Mouse (Mus musculus) heart, embryonic 14.5 days (tissue): ENCODE data around the gene Eml1. TPM values are rescaled to one million over a fixed set of nuclear protein-coding genes. Genes with fewer than 3 reads are reported as not detected.
A peak's percentile ranks its signal among the peaks of the same experiment; 100 is the strongest.

Experiments used
- ATAC-seq: fragments of 200-750 bp; cut with Nextera tagmentation; 2 replicates; pipeline ENCODE4 v1.8.0; 2017; ENCODE audit warnings: low read depth, moderate TSS enrichment; ENCODE audit not compliant: insufficient number of reproducible peaks, insufficient read depth, low FRiP score
- H3K27ac ChIP-seq, 2 experiments: fragments of 200-500 bp in 1 of 2; fragments of 300-500 bp in 1 of 2; sonication (generic) in 1 of 2; replicated peaks in 1 of 2; 2 replicates each; pipeline ENCODE4 v1.5.1; 2012 to 2014; ENCODE audit warnings: low read depth in 2 of 2, low read length in 2 of 2, control low read depth in 1 of 2, mild to moderate bottlenecking in 1 of 2, mixed read lengths in 1 of 2; ENCODE audit not compliant: control insufficient read depth in 1 of 2, insufficient read depth in 1 of 2
- H3K27me3 ChIP-seq: fragments of 300-500 bp; sonication (generic); 2 replicates; pipeline ENCODE4 v1.6.1; 2014; ENCODE audit warnings: mild to moderate bottlenecking, low read length, control low read depth; ENCODE audit not compliant: control insufficient read depth, insufficient read depth
- H3K36me3 ChIP-seq: fragments of 300-500 bp; sonication (generic); 2 replicates; pipeline ENCODE4 v1.6.1; 2014; ENCODE audit warnings: mild to moderate bottlenecking, control low read depth, low read length, mixed read lengths; ENCODE audit not compliant: control insufficient read depth, insufficient read depth
- H3K4me1 ChIP-seq, 2 experiments: fragments of 200-500 bp in 1 of 2; fragments of 300-500 bp in 1 of 2; sonication (generic) in 1 of 2; 2 replicates each; pipeline ENCODE4 v1.6.1; 2012 to 2014; ENCODE audit warnings: low read length in 2 of 2, control low read depth in 1 of 2, mixed read lengths in 1 of 2; ENCODE audit not compliant: control insufficient read depth in 2 of 2, insufficient read depth in 2 of 2
- H3K4me2 ChIP-seq: fragments of 300-500 bp; sonication (generic); 2 replicates; pipeline ENCODE4 v1.6.1; 2014; ENCODE audit warnings: mild to moderate bottlenecking, low read length
- H3K4me3 ChIP-seq, 2 experiments: fragments of 200-500 bp in 1 of 2; fragments of 300-500 bp in 1 of 2; sonication (generic) in 1 of 2; 2 replicates each; pipeline ENCODE4 v1.5.1; 2012 to 2014; ENCODE audit warnings: low read length in 2 of 2, mild to moderate bottlenecking in 2 of 2, control low read depth in 1 of 2, low read depth in 1 of 2, moderate library complexity in 1 of 2; ENCODE audit not compliant: control insufficient read depth in 1 of 2, insufficient read depth in 1 of 2
- H3K9ac ChIP-seq: fragments of 300-500 bp; sonication (generic); 2 replicates; pipeline ENCODE4 v1.6.1; 2014; ENCODE audit warnings: mild to moderate bottlenecking, low read length
- H3K9me3 ChIP-seq: fragments of 300-500 bp; sonication (generic); 2 replicates; pipeline ENCODE4 v1.6.1; 2016; ENCODE audit warnings: low read length, control low read depth; ENCODE audit not compliant: control insufficient read depth
- WGBS: fragments of 180-500 bp; shearing (Covaris S2); extraction: QIAGEN DNeasy Blood & Tissue Kit; methylation state at CpG from one replicate; pipeline ENCODE4 v1.1.7; 2014; 5-methylcytosine and 5-hydroxymethylcytosine counted together
- polyA plus RNA-seq: library from polyadenylated mRNA; unstranded; fragments of >200 nt; fragmentation: Nextera tagmentation; extraction: Ambion mirVana; gene quantifications from 2 replicates; pipeline ENCODE4 v1.2.1, GENCODE M21; 2014

Eml1 gene
- polyA plus RNA-seq, 1 experiment from 2014 or later: 77.2 TPM

DNA sequence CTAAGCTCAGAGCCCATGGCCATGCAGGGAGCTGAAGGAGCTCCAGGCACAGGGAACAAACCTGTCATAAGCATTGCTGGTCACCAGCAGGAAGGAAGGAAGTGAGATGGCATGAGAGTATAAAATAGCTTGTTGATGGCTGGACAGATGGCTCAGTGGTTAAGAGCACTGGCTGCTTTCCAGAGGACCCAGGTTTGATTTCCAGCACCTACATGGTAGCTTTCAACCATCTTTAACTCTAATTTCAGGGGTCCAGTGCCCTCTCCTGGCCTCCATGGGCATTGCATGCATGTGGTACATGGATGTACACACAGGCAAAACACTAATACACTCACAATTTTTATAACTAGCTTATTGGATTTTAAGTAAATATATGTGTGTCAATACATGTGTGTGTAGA, 14.8 kb upstream of the Eml1 start:
- Histone ChIP-seq H3K9ac (no peak overlapping the region), H3K27me3 (peaks cover 36% of the 10 kb centered on the region), H3K4me2 (no peak overlapping the region), H3K4me3 (no peak overlapping the region), H3K9me3 (peaks cover 4% of the 10 kb centered on the region; the same call in 1 of the 2 replicates), H3K4me1 (0 out of 4 replicates have a peak, but pooled peaks cover 0 to 6% of the 10 kb centered on the region in 2 experiments), H3K36me3 (no peaks in the 10 kb centered on the region), H3K27ac (no peak overlapping the region)
- ATAC-seq: no peak

DNA sequence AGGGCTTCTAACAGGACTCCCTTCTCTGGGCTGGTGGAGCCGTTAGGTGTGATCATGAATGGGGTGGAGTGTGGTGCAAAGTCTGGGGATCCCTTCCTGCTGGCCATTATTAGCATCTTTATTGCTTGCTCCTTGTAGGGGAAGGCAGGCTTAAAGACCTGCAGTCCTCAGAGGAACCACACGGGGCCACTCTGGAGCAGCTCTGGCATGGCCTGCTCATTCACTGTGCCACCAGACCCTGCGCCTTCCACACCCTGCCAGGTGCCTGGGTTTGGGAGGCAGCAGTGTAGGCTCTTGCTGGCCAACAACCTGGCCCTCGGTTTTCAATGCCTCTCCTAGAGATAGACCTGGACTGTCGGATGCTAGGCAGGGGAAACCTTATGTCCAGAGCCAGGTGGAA, 7.0 kb upstream of the Eml1 start:
- no peaks in the 10 kb centered on the region for H3K9me3 ChIP-seq
- H3K4me3 ChIP-seq: no peak overlapping the region
- no peak overlapping the region for H3K27ac ChIP-seq
- H3K27me3 ChIP-seq: no peaks in the 10 kb centered on the region
- H3K4me2 ChIP-seq: no peak overlapping the region
- H3K9ac ChIP-seq: no peak overlapping the region
- 10% methylated on average over 5 of the region's 5 CpGs for WGBS
- H3K4me1 ChIP-seq: peaks cover 2 to 17% of the 10 kb centered on the region in 2 experiments; a peak in 3 of 4 replicates
- H3K36me3 ChIP-seq: no peaks in the 10 kb centered on the region
- ATAC-seq: peak; percentile 55; the same call in 1 of the 2 replicates

DNA sequence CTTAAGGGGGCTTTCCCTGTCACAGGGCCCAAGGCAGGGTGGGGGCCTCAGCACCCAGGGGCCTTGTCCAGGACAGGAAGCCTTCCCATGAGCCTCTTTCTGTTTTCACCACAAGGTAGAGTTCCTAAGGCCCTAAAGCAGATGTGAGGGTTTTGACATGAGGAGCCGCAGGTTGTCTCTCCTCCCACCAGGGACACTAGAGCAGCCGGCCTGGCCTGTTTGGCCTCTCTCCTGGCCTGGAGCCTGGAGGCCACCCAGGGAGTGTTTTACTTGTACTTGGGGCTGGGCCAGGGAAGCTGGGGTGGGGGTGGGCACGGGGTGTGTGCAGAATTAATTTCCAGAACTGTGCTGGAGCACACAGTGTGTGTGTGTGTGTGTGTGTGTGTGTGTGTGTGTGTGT, 5.4 kb upstream of the Eml1 start:
- Histone ChIP-seq H3K9ac (no peak overlapping the region), H3K9me3 (no peaks in the 10 kb centered on the region), H3K4me3 (no peak overlapping the region), H3K27me3 (no peaks in the 10 kb centered on the region), H3K36me3 (no peaks in the 10 kb centered on the region), H3K4me2 (no peak overlapping the region), H3K4me1 (peaks cover 4 to 28% of the 10 kb centered on the region in 2 experiments; a peak in 3 of 4 replicates), H3K27ac (no peak overlapping the region)
- 15% methylated on average over 3 of the region's 3 CpGs for WGBS
- no peak for ATAC-seq

DNA sequence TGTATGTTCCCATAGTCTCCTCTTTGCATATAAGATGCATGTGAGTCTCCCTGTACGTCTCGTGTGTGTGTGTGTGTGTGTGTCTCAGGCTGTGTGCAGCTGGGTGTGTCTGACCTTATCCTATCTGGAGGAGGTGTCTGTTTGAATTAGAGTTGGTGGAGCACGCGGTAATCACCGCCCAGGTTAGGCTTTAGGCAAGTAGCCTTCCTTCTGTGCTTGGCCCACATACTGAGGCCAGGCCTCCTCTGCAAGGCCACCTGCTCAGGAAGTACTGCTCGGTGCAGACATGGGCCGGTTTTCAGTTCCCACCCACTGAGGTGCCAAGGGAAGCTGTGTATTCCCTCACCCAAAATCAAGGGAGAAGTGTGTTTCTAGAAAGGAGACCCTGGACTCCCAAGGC, 4.9 kb upstream of the Eml1 start:
- no peak for ATAC-seq
- Histone ChIP-seq H3K4me3 (no peak overlapping the region), H3K27ac (no peak overlapping the region), H3K4me1 (peaks cover 10 to 33% of the 10 kb centered on the region in 2 experiments; a peak in 3 of 4 replicates), H3K27me3 (no peaks in the 10 kb centered on the region), H3K36me3 (no peaks in the 10 kb centered on the region), H3K9me3 (no peaks in the 10 kb centered on the region), H3K4me2 (no peak overlapping the region), H3K9ac (no peak overlapping the region)
- WGBS: 71% methylated on average over 7 of the region's 7 CpGs

DNA sequence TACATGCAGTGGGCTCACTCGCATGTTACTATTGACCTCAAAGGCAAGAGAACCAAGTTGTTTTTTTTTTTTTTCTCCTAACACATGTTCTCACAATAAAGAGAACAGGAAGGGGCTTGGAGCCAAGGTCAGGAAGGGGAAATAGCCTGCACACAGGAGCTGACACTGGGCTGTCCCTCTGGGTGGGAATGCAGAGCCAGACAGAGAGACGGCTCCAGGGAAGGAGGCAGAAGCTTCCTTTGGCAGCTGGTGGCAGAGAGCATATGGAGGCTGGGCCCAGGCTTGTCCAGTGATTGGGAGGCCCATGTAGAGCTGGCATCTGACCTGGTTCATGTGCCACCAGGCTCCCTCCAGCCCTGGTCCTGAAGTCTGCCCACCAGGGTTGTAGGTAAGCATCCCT, 2.8 kb upstream of the Eml1 start:
- H3K4me1 ChIP-seq: peaks cover 26 to 53% of the 10 kb centered on the region in 2 experiments

DNA sequence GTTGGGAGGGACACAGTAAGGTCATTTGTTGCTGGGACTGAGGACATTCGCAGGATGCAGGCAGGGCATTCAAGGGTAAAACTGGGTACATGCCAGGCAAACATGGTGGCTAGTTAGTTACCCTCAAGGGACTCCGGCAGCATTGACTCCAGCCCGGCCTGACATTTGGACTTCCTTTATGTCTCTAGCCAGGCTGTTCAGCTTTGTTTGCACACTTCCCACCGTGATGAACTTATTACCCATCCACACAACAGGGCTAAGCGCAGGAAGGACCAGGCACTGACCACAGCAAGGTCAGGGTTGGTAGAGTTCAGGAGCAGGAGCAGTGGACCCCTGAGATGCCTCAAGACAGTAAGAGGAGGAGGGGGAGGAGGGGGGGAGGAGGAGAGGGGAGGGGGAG, 1.8 kb upstream of the Eml1 start:
- Histone ChIP-seq H3K4me2 (no peak overlapping the region), H3K36me3 (no peaks in the 10 kb centered on the region), H3K4me1 (peaks cover 34 to 63% of the 10 kb centered on the region in 2 experiments), H3K27me3 (no peaks in the 10 kb centered on the region), H3K9me3 (no peaks in the 10 kb centered on the region), H3K27ac (no peak overlapping the region), H3K9ac (no peak overlapping the region), H3K4me3 (no peak overlapping the region)
- ATAC-seq: no peak
- 75% methylated on average over 5 of the region's 5 CpGs for WGBS

More for the DNA sequence above, 2.8 kb upstream of the Eml1 start:
- H3K27me3 ChIP-seq: no peaks in the 10 kb centered on the region
- no peak overlapping the region for H3K27ac ChIP-seq
- no peak overlapping the region for H3K4me2 ChIP-seq
- no peak overlapping the region for H3K4me3 ChIP-seq
- ATAC-seq: no peak
- H3K9me3 ChIP-seq: no peaks in the 10 kb centered on the region
- 71% methylated on average over 2 of the region's 2 CpGs for WGBS
- H3K9ac ChIP-seq: no peak overlapping the region
- no peaks in the 10 kb centered on the region for H3K36me3 ChIP-seq

DNA sequence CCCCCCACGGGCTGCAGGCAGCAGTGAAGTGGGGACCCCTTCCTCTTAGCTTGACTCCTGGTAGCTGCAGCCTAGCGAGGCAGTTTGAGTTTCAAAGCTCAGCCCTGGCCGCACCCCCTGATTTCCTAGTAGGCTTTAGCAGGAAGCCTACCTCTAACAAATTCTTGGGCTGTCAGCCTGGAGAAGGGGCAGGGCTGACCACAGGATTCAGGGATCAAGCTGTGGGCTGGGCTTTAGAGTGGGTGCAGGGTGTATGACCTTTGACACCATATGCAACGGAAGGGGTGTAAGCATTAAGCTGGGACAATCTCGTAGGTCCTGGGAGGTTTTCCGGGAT, 640 bp downstream of the Eml1 start:
- Histone ChIP-seq H3K9ac (peak overlapping the region; percentile 71), H3K4me1 (peaks cover 38 to 59% of the 10 kb centered on the region in 2 experiments), H3K4me3 (peak overlapping the region; percentile 34 to 42), H3K36me3 (no peaks in the 10 kb centered on the region), H3K9me3 (no peaks in the 10 kb centered on the region), H3K4me2 (peak overlapping the region; percentile 67), H3K27me3 (no peaks in the 10 kb centered on the region), H3K27ac (peak overlapping the region; percentile 83 to 94)
- no peak for ATAC-seq
- 48% methylated on average over 6 of the region's 6 CpGs for WGBS

DNA sequence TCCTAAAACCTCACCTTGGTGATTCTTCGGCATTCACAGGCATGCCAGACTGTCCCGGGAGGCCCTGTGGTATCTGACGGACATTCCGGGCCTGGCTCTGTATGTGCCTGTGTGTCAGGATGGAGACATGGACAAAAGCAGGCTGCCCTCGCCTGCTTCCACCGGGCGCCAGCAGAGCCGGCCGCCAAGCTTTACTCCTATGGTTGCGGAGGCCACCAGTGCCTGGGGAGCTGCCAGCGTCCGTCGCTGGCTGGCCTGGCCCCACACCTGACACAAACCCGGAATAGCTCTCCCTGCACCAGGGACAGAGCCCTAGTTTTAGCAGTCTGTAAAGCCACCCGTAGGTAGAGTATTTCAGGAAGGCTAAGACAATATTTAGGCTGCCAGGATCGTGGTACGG, 1.5 kb downstream of the Eml1 start:
- Histone ChIP-seq H3K4me1 (peaks cover 38 to 59% of the 10 kb centered on the region in 2 experiments), H3K9me3 (no peaks in the 10 kb centered on the region), H3K4me3 (peak overlapping the region; percentile 9 to 42; a peak in 3 of 4 replicates), H3K4me2 (peak overlapping the region; percentile 67), H3K27ac (peak overlapping the region; percentile 83 to 94), H3K9ac (peak overlapping the region; percentile 71), H3K36me3 (no peaks in the 10 kb centered on the region), H3K27me3 (no peaks in the 10 kb centered on the region)
- no peak for ATAC-seq
- WGBS: 38% methylated on average over 17 of the region's 17 CpGs
